In the genomic region with DNA sequence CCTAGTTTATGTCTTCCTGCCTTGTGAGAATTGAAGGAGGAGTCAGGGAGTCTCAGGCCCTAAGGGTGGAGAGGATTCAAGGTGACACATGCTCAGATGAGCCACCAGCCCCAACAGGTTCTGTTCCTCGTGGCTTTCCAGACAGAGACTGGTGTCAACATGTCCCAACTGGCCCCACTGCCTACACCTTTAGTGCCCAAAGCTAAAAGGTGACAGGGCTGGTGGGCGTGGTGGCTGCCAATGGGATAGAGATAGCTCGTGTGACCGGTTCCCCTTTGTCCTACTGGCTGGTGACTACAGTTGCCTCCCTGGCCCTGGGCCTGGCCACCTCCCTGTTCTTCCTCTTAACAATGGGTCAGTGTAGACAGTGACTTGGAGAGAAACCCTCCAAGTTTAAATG, we compare ENCODE assay signal across 36 mouse cellular contexts. TPM values are rescaled to one million over a fixed set of nuclear protein-coding genes. Genes with fewer than 3 reads are reported as not detected.
DNase-seq lines count a peak whose midpoint lies in the region; ATAC-seq lines count a peak whose summit lies in the region.
"Had no signal": no experiment of that assay in that cellular context is flagged by ENCODE, and none has a peak within 500 bp of the region (broad histone marks: within the 10 kb centered on the region; RNA-seq: fewer than 3 reads in every experiment).

No protein-coding gene starts in this region.

- ATAC-seq in heart, embryonic 12.5 days (ENCODE audit: insufficient number of reproducible peaks, low FRiP score), result no peak
- no peak for ATAC-seq in stomach, embryonic 16.5 days (ENCODE audit: insufficient read depth, low FRiP score)
- no peak for ATAC-seq in forebrain, embryonic 15.5 days (replicated peaks)
- ATAC-seq: activated CD4-positive, CD25-positive, alpha-beta regulatory T cell, adult 4 months; forebrain, postnatal 0 days; hindbrain, postnatal 0 days; intestine, embryonic 15.5 days; liver, embryonic 12.5 days; lung, postnatal 0 days; midbrain, embryonic 13.5 days had no signal

- 65% methylated on average over 4 of the region's 4 CpGs for WGBS in heart, embryonic 12.5 days
- 62% methylated on average over 4 of the region's 4 CpGs for WGBS in stomach, embryonic 16.5 days
- WGBS in forebrain, embryonic 15.5 days, result 83% methylated on average over 4 of the region's 4 CpGs

- no peak overlapping the region for H3K4me2 ChIP-seq in heart, embryonic 12.5 days
- H3K4me2 ChIP-seq in stomach, embryonic 16.5 days (ENCODE audit: low read depth, low read length), result no peak overlapping the region
- H3K4me2 ChIP-seq in forebrain, embryonic 15.5 days (replicated peaks), result no peak overlapping the region
- H3K4me2 ChIP-seq: embryonic facial prominence, embryonic 12.5 days; heart, embryonic 15.5 days; hindbrain, embryonic 12.5 days; intestine, embryonic 15.5 days; limb, embryonic 13.5 days; liver, embryonic 12.5 days; midbrain, embryonic 13.5 days; stomach, embryonic 15.5 days had no signal

- H3K4me1 ChIP-seq in heart, embryonic 12.5 days (replicated peaks), result peaks cover 39% of the 10 kb centered on the region
- peaks cover 24% of the 10 kb centered on the region for H3K4me1 ChIP-seq in stomach, embryonic 16.5 days (ENCODE audit: control insufficient read depth, insufficient read depth, low read length)
- H3K4me1 ChIP-seq in forebrain, embryonic 15.5 days, result peaks cover 23% of the 10 kb centered on the region

- peak; percentile 91 for DNase-seq in heart, adult 11 months
- DNase-seq in urinary bladder, adult 18-20 months (ENCODE audit: low spot score in 2 of 2), result peak; percentile 70 to 83
- DNase-seq in urinary bladder, adult 2 months (ENCODE audit: low spot score), result no peak
- DNase-seq in gastrocnemius, adult 18-20 months (ENCODE audit: low spot score), result no peak
- DNase-seq: adrenal gland, adult 2 months; adrenal gland, postnatal 36 days; cerebellum, adult 2 months; cerebellum, postnatal 14 days; forebrain, postnatal 0 days; gastrocnemius, postnatal 14 days; heart, adult 2 months; heart, postnatal 36 days; kidney, adult 2 months; kidney, postnatal 36 days; lung, adult 18-20 months; lung, postnatal 4 days; retina, postnatal 1 day; right cerebral cortex, postnatal 14 days had no signal

- H3K9me3 ChIP-seq in heart, embryonic 12.5 days (replicated peaks), result no peaks in the 10 kb centered on the region
- no peaks in the 10 kb centered on the region for H3K9me3 ChIP-seq in stomach, embryonic 16.5 days (replicated peaks; ENCODE audit: control insufficient read depth, low read length)
- H3K9me3 ChIP-seq in forebrain, embryonic 15.5 days, result no peaks in the 10 kb centered on the region
- H3K9me3 ChIP-seq: embryonic facial prominence, embryonic 12.5 days; heart, embryonic 15.5 days; hindbrain, embryonic 12.5 days; intestine, embryonic 15.5 days; limb, embryonic 13.5 days; liver, embryonic 12.5 days; midbrain, embryonic 13.5 days; stomach, embryonic 15.5 days had no signal

- H3K36me3 ChIP-seq in heart, embryonic 12.5 days, result peaks cover 17% of the 10 kb centered on the region
- H3K36me3 ChIP-seq in stomach, embryonic 16.5 days (ENCODE audit: control insufficient read depth, insufficient read depth, low read length), result no peaks in the 10 kb centered on the region
- no peaks in the 10 kb centered on the region for H3K36me3 ChIP-seq in forebrain, embryonic 15.5 days
- H3K36me3 ChIP-seq: embryonic facial prominence, embryonic 12.5 days; hindbrain, embryonic 12.5 days; intestine, embryonic 15.5 days; limb, embryonic 13.5 days; liver, embryonic 12.5 days; midbrain, embryonic 13.5 days; stomach, embryonic 15.5 days had no signal

- H3K27ac ChIP-seq in heart, embryonic 12.5 days (ENCODE audit: poor library complexity, severe bottlenecking), result no peak overlapping the region
- peak overlapping the region; percentile 72 for H3K27ac ChIP-seq in stomach, embryonic 16.5 days (ENCODE audit: low read length)
- no peak overlapping the region for H3K27ac ChIP-seq in forebrain, embryonic 15.5 days (replicated peaks)
- H3K27ac ChIP-seq: embryonic facial prominence, embryonic 12.5 days; heart, adult 2 months; heart, embryonic 15.5 days; hindbrain, embryonic 12.5 days; hindbrain, postnatal 0 days; intestine, embryonic 15.5 days; layer of hippocampus, adult 2 months; left cerebral cortex, adult 2 months; limb, embryonic 13.5 days; liver, embryonic 12.5 days; midbrain, embryonic 13.5 days had no signal

- H3K27me3 ChIP-seq in heart, embryonic 12.5 days (replicated peaks), result peaks cover 13% of the 10 kb centered on the region; the same call in 1 of the 2 replicates
- no peaks in the 10 kb centered on the region for H3K27me3 ChIP-seq in stomach, embryonic 16.5 days (ENCODE audit: control insufficient read depth, insufficient read depth, low read length)
- no peaks in the 10 kb centered on the region for H3K27me3 ChIP-seq in forebrain, embryonic 15.5 days
- H3K27me3 ChIP-seq: intestine, embryonic 15.5 days had no signal

- H3K4me3 ChIP-seq in heart, embryonic 12.5 days, result no peak overlapping the region
- H3K4me3 ChIP-seq in stomach, embryonic 16.5 days (replicated peaks; ENCODE audit: low read length), result no peak overlapping the region
- no peak overlapping the region for H3K4me3 ChIP-seq in forebrain, embryonic 15.5 days
- H3K4me3 ChIP-seq: embryonic facial prominence, embryonic 12.5 days; heart, adult 2 months; heart, embryonic 15.5 days; hindbrain, embryonic 12.5 days; intestine, embryonic 15.5 days; layer of hippocampus, adult 2 months; left cerebral cortex, adult 2 months; limb, embryonic 13.5 days; liver, embryonic 12.5 days; midbrain, embryonic 13.5 days; stomach, embryonic 15.5 days had no signal

- H3K9ac ChIP-seq in heart, embryonic 12.5 days, result no peak overlapping the region
- no peak overlapping the region for H3K9ac ChIP-seq in stomach, embryonic 16.5 days (ENCODE audit: low read length)
- no peak overlapping the region for H3K9ac ChIP-seq in forebrain, embryonic 15.5 days (replicated peaks)
- H3K9ac ChIP-seq: embryonic facial prominence, embryonic 12.5 days; forebrain, postnatal 0 days; heart, embryonic 15.5 days; hindbrain, embryonic 12.5 days; intestine, embryonic 15.5 days; limb, embryonic 13.5 days; liver, embryonic 12.5 days; midbrain, embryonic 13.5 days; stomach, embryonic 15.5 days had no signal

RNA-seq across cellular contexts. Expression of a gene that starts 5.8 kb away (rescaled TPM):
- polyA plus RNA-seq in heart, embryonic 12.5 days (2016; fragmentation: Nextera tagmentation; extraction: Ambion mirVana), result 17.5 and 19.4 TPM in 2 replicates
- 16.5 and 19.6 TPM in 2 replicates for polyA plus RNA-seq in urinary bladder, adult 2 months (2012; rRNA removed)
- 7.8 and 9.6 TPM in 2 replicates for polyA plus RNA-seq in stomach, embryonic 16.5 days (2015; fragmentation: Nextera tagmentation; extraction: Ambion mirVana)
- 2.6 and 2.7 TPM in 2 replicates for polyA plus RNA-seq in forebrain, embryonic 15.5 days (2015; fragmentation: Nextera tagmentation; extraction: Ambion mirVana)
- 1 to 10 TPM; 3.6 to 5.3 TPM for total RNA-seq in gastrocnemius, adult 18-20 months (2021)
- total RNA-seq: monocyte, adult 5-6 weeks had no signal

RNA-seq across cellular contexts. Expression of a gene that starts 6.1 kb away (rescaled TPM):
- polyA plus RNA-seq in heart, embryonic 12.5 days (2016; fragmentation: Nextera tagmentation; extraction: Ambion mirVana), result 17.6 and 18.4 TPM in 2 replicates
- 8.9 and 9.8 TPM in 2 replicates for polyA plus RNA-seq in urinary bladder, adult 2 months (2012; rRNA removed)
- polyA plus RNA-seq in stomach, embryonic 16.5 days (2015; fragmentation: Nextera tagmentation; extraction: Ambion mirVana), result 22.9 and 23.0 TPM in 2 replicates
- polyA plus RNA-seq in forebrain, embryonic 15.5 days (2015; fragmentation: Nextera tagmentation; extraction: Ambion mirVana), result 23.9 and 24.0 TPM in 2 replicates
- total RNA-seq in gastrocnemius, adult 18-20 months (2021), result 10 to 100 TPM; 10.8 to 11.4 TPM

RNA-seq across cellular contexts. Expression of a gene that starts 16.4 kb away (rescaled TPM):
- 15.9 and 17.5 TPM in 2 replicates for polyA plus RNA-seq in heart, embryonic 12.5 days (2016; fragmentation: Nextera tagmentation; extraction: Ambion mirVana)
- 23.8 and 24.5 TPM in 2 replicates for polyA plus RNA-seq in urinary bladder, adult 2 months (2012; rRNA removed)
- polyA plus RNA-seq in stomach, embryonic 16.5 days (2015; fragmentation: Nextera tagmentation; extraction: Ambion mirVana), result 11.7 and 11.8 TPM in 2 replicates
- 22.8 and 24.2 TPM in 2 replicates for polyA plus RNA-seq in forebrain, embryonic 15.5 days (2015; fragmentation: Nextera tagmentation; extraction: Ambion mirVana)
- total RNA-seq in gastrocnemius, adult 18-20 months (2021), result 10 to 100 TPM in 1 of 2 experiments, 1 to 10 TPM in 1; 9.0 to 10.6 TPM

RNA-seq across cellular contexts. Expression of a gene that starts 20.8 kb away (rescaled TPM):
- polyA plus RNA-seq in heart, embryonic 12.5 days (2016; fragmentation: Nextera tagmentation; extraction: Ambion mirVana), result 59.2 and 66.0 TPM in 2 replicates
- 42.3 and 47.5 TPM in 2 replicates for polyA plus RNA-seq in urinary bladder, adult 2 months (2012; rRNA removed)
- 61.4 and 66.5 TPM in 2 replicates for polyA plus RNA-seq in stomach, embryonic 16.5 days (2015; fragmentation: Nextera tagmentation; extraction: Ambion mirVana)
- polyA plus RNA-seq in forebrain, embryonic 15.5 days (2015; fragmentation: Nextera tagmentation; extraction: Ambion mirVana), result 94.6 and 95.4 TPM in 2 replicates
- total RNA-seq in gastrocnemius, adult 18-20 months (2021), result 10 to 100 TPM; 30.0 to 30.8 TPM

RNA-seq across cellular contexts. Expression of a gene that starts 38.5 kb away (rescaled TPM):
- 4.2 and 4.6 TPM in 2 replicates for polyA plus RNA-seq in heart, embryonic 12.5 days (2016; fragmentation: Nextera tagmentation; extraction: Ambion mirVana)
- 6.5 and 7.9 TPM in 2 replicates for polyA plus RNA-seq in urinary bladder, adult 2 months (2012; rRNA removed)
- 13.3 and 15.8 TPM in 2 replicates for polyA plus RNA-seq in stomach, embryonic 16.5 days (2015; fragmentation: Nextera tagmentation; extraction: Ambion mirVana)
- 2.2 and 2.3 TPM in 2 replicates for polyA plus RNA-seq in forebrain, embryonic 15.5 days (2015; fragmentation: Nextera tagmentation; extraction: Ambion mirVana)
- under 1 TPM in 1 of 2 experiments, not detected in 1; 0.21 TPM for total RNA-seq in gastrocnemius, adult 18-20 months (2021)
- total RNA-seq: megakaryocyte-erythroid progenitor cell, adult 5-6 weeks; monocyte, adult 5-6 weeks had no signal

Comparison
In these comparisons a context has a peak if more than half of its experiments do, and no peak if none do; other contexts are left out.
1. DNase-seq: peak in heart, adult 11 months (single experiment) and urinary bladder, adult 18-20 months (2 of 2); none in urinary bladder, adult 2 months (single experiment) and gastrocnemius, adult 18-20 months (single experiment).